Comparison of ENCODE assay signal across 10 mouse cellular contexts in the genomic region with DNA sequence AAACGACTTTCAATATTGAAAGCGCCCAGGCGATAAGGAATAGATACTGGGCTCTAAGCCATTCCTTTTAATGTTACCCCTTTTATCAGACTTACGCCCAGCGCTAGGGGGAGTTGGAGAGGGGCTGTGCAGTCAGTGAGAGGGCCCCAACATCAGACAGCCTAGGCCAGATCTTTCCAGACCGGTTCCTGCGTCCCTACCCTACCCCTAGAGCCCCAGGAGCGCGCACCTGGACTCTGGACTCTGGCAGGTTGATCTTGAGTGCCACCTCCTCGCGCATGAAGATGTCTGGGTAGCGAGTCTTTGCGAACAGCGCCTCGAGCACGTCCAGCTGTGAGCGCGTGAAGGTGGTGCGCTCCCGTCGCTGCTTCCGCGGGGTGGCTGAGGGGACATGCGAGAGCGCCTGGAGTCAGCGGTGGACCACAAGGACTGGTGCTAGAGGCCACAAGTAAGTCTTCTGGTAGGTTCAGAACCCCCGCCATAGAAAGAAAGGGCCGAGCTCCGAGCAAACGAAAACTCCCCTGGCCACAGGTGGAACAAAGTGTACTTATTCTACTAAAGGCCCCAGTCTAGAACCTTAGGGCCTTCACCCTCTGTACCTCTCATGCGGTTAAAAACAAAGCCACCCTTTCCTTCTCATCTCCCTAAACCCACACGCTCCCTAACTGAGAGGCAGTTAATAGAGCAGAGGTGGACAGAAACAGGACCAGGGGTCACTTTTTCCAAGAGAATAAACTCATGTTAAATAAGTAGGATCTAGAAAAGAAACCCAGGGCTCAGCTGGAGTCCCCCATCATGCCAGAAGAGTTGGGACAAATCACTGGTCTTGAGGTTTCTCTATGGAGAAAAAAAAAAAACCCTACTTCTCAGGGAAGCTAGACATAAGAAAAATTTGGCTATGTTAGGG. TPM values are rescaled to one million over a fixed set of nuclear protein-coding genes. Genes with fewer than 3 reads are reported as not detected.
DNase-seq lines count a peak whose midpoint lies in the region; ATAC-seq and TF ChIP-seq lines count a peak whose summit lies in the region.
"Had no signal": no experiment of that assay in that cellular context is flagged by ENCODE, and none has a peak within 500 bp of the region (broad histone marks: within the 10 kb centered on the region; RNA-seq: fewer than 3 reads in every experiment).

No protein-coding gene starts in this region.

- H3K27me3 ChIP-seq in heart, embryonic 12.5 days (replicated peaks), result peaks cover 62% of the 10 kb centered on the region
- peaks cover 83% of the 10 kb centered on the region for H3K27me3 ChIP-seq in ES-Bruce4 (ENCODE audit: control insufficient read depth, insufficient read depth, low read length, poor library complexity, severe bottlenecking)
- peaks cover 97% of the 10 kb centered on the region for H3K27me3 ChIP-seq in forebrain, embryonic 10.5 days (ENCODE audit: poor library complexity, severe bottlenecking)
- peaks cover 87% of the 10 kb centered on the region for H3K27me3 ChIP-seq in limb, embryonic 15.5 days
- H3K27me3 ChIP-seq: CH12.LX had no signal

- H3K4me2 ChIP-seq in heart, embryonic 12.5 days, result no peak overlapping the region
- no peak overlapping the region for H3K4me2 ChIP-seq in limb, embryonic 15.5 days

- no peak overlapping the region for H3K27ac ChIP-seq in heart, embryonic 12.5 days (ENCODE audit: poor library complexity, severe bottlenecking)
- no peak overlapping the region for H3K27ac ChIP-seq in ES-Bruce4 (ENCODE audit: insufficient read depth, low read length)
- H3K27ac ChIP-seq in forebrain, embryonic 10.5 days, result peak overlapping the region; percentile 99
- H3K27ac ChIP-seq in limb, embryonic 15.5 days, result no peak overlapping the region

- peak overlapping the region; percentile 6; the same call in 1 of the 2 replicates for H3K4me3 ChIP-seq in heart, embryonic 12.5 days
- peak overlapping the region; percentile 28; the same call in 1 of the 2 replicates for H3K4me3 ChIP-seq in ES-Bruce4 (ENCODE audit: low read depth, low read length)
- H3K4me3 ChIP-seq in forebrain, embryonic 10.5 days, result peak overlapping the region; percentile 91
- peak overlapping the region; percentile 10 for H3K4me3 ChIP-seq in limb, embryonic 15.5 days

- DNase-seq in heart, adult 9 months (ENCODE audit: low spot score in 2 of 2), result no peak
- DNase-seq in forebrain, embryonic 10.5 days (ENCODE audit: extremely low spot score, low spot score), result peak; percentile 59
- DNase-seq in spleen, postnatal 14 days (ENCODE audit: low spot score in 2 of 2), result no peak
- DNase-seq in left cerebral cortex, postnatal 14 days (ENCODE audit: low spot score in 2 of 2), result no peak
- DNase-seq in left cerebral cortex, adult 9 months (ENCODE audit: low spot score in 2 of 2), result no peak

- no peaks in the 10 kb centered on the region for H3K36me3 ChIP-seq in heart, embryonic 12.5 days
- no peaks in the 10 kb centered on the region for H3K36me3 ChIP-seq in ES-Bruce4 (ENCODE audit: control insufficient read depth, insufficient read depth, low read length, poor library complexity, severe bottlenecking)
- peaks cover 64% of the 10 kb centered on the region for H3K36me3 ChIP-seq in forebrain, embryonic 10.5 days (replicated peaks)
- no peaks in the 10 kb centered on the region for H3K36me3 ChIP-seq in limb, embryonic 15.5 days

- TF ChIP-seq EP300 in ES-Bruce4 (IDR thresholded peaks at IDR 0.05; ENCODE audit: insufficient read depth, low read depth, low read length), result no peak

- H3K9me3 ChIP-seq in heart, embryonic 12.5 days (replicated peaks), result no peaks in the 10 kb centered on the region
- no peaks in the 10 kb centered on the region for H3K9me3 ChIP-seq in ES-Bruce4 (replicated peaks; ENCODE audit: control insufficient read depth, insufficient read depth, low read length, poor library complexity, severe bottlenecking)
- no peaks in the 10 kb centered on the region for H3K9me3 ChIP-seq in forebrain, embryonic 10.5 days
- no peaks in the 10 kb centered on the region for H3K9me3 ChIP-seq in limb, embryonic 15.5 days

- intact Hi-C loops in left cerebral cortex, postnatal 14 days (cut with DNase I), result no loop called here

- 11% methylated on average over 32 of the region's 32 CpGs for WGBS in heart, embryonic 12.5 days
- WGBS in forebrain, embryonic 10.5 days, result 2% methylated on average over 32 of the region's 32 CpGs
- 17% methylated on average over 32 of the region's 32 CpGs for WGBS in limb, embryonic 15.5 days

- ATAC-seq in heart, embryonic 12.5 days (ENCODE audit: insufficient number of reproducible peaks, low FRiP score), result no peak
- no peak for ATAC-seq in limb, embryonic 15.5 days (ENCODE audit: insufficient number of reproducible peaks, low FRiP score, low TSS enrichment, low read depth)

- peak; percentile 10 for TF ChIP-seq CTCF in ES-Bruce4 (IDR thresholded peaks at IDR 0.05; ENCODE audit: low read depth, low read length)

- no peak overlapping the region for H3K9ac ChIP-seq in heart, embryonic 12.5 days
- no peak overlapping the region for H3K9ac ChIP-seq in ES-Bruce4 (ENCODE audit: low read depth, poor library complexity, severe bottlenecking)
- H3K9ac ChIP-seq in limb, embryonic 15.5 days, result no peak overlapping the region

- peaks cover 48% of the 10 kb centered on the region for H3K4me1 ChIP-seq in heart, embryonic 12.5 days (replicated peaks)
- H3K4me1 ChIP-seq in ES-Bruce4 (ENCODE audit: control insufficient read depth, insufficient read depth, low read length), result no peaks in the 10 kb centered on the region
- peaks cover 93% of the 10 kb centered on the region for H3K4me1 ChIP-seq in forebrain, embryonic 10.5 days
- peaks cover 48% of the 10 kb centered on the region for H3K4me1 ChIP-seq in limb, embryonic 15.5 days

- TF ChIP-seq POLR2A in ES-Bruce4 (IDR thresholded peaks at IDR 0.05; ENCODE audit: insufficient read depth, low read length), result no peak

RNA-seq across cellular contexts. Expression of a gene that starts 4.3 kb away (rescaled TPM):
- polyA plus RNA-seq in heart, embryonic 12.5 days (2016; fragmentation: Nextera tagmentation; extraction: Ambion mirVana), result 0.28 and 0.45 TPM in 2 replicates
- polyA plus RNA-seq in ES-Bruce4 (2011; ENCODE audit: insufficient read depth, insufficient read length, low read depth, missing spikeins), result 0.40 and 0.60 TPM in 2 replicates
- polyA plus RNA-seq in forebrain, embryonic 10.5 days (2016; fragmentation: Nextera tagmentation; extraction: Ambion mirVana), result 39.2 and 46.1 TPM in 2 replicates
- 2.7 and 2.9 TPM in 2 replicates for polyA plus RNA-seq in limb, embryonic 15.5 days (2015; fragmentation: Nextera tagmentation; extraction: Ambion mirVana)
- 1 to 10 TPM; 6.1 to 9.1 TPM for total RNA-seq in left cerebral cortex, postnatal 14 days (2021)
- total RNA-seq: CH12.LX; liver, adult 2 months had no signal
- polyA plus RNA-seq: liver, adult 2 months had no signal

Comparison
In these comparisons a context has a peak if more than half of its experiments do, and no peak if none do; other contexts are left out.
1. H3K4me3 ChIP-seq: peak in every context shown above with its lines; median percentile 91 in forebrain, embryonic 10.5 days; 28 in ES-Bruce4; 10 in limb, embryonic 15.5 days; 6 in heart, embryonic 12.5 days.
2. RNA of a gene that starts 4.3 kb away (polyA plus RNA-seq): 39.2 to 46.1 TPM in forebrain, embryonic 10.5 days; 2.7 to 2.9 TPM in limb, embryonic 15.5 days, 0.40 to 0.60 TPM in ES-Bruce4 and 0.28 to 0.45 TPM in heart, embryonic 12.5 days; every median in the first group is over 10 times any median in the second.